In genomic region chr6:134659108-134659958, GRCm38 (mm10) we compare ENCODE assay signal across 8 mouse cellular contexts. TPM values are rescaled to one million over a fixed set of nuclear protein-coding genes. Genes with fewer than 3 reads are reported as not detected.
DNase-seq lines count a peak whose midpoint lies in the region; ATAC-seq lines count a peak whose summit lies in the region.

No protein-coding gene starts in this region.

- no peak overlapping the region for H3K27ac ChIP-seq in hindbrain, embryonic 14.5 days

- H3K4me1 ChIP-seq in hindbrain, embryonic 14.5 days (replicated peaks; ENCODE audit: control insufficient read depth, insufficient read depth, low read length): 0 out of 2 replicates have a peak, but pooled peaks cover 3% of the 10 kb centered on the region

- H3K4me3 ChIP-seq in hindbrain, embryonic 14.5 days (replicated peaks; ENCODE audit: low read length): no peak overlapping the region

- H3K9ac ChIP-seq in hindbrain, embryonic 14.5 days: no peak overlapping the region

- ATAC-seq in hindbrain, embryonic 14.5 days (ENCODE audit: low FRiP score): peak; percentile 91; the same call in 1 of the 2 replicates

- H3K27me3 ChIP-seq in hindbrain, embryonic 14.5 days (ENCODE audit: control insufficient read depth, insufficient read depth, low read length): no peaks in the 10 kb centered on the region

- no peaks in the 10 kb centered on the region for H3K9me3 ChIP-seq in hindbrain, embryonic 14.5 days (ENCODE audit: control insufficient read depth, low read length)

- H3K4me2 ChIP-seq in hindbrain, embryonic 14.5 days (replicated peaks): no peak overlapping the region

- no peaks in the 10 kb centered on the region for H3K36me3 ChIP-seq in hindbrain, embryonic 14.5 days (replicated peaks; ENCODE audit: control insufficient read depth, insufficient read depth)

- peak; percentile 39 for DNase-seq in left cerebral cortex, adult 11 months (ENCODE audit: low spot score)
- no peak for DNase-seq in left cerebral cortex, adult 8-10 months (ENCODE audit: low spot score in 2 of 2)
- DNase-seq in cerebellum, adult 9-10 months: peak; percentile 77
- DNase-seq in frontal cortex, adult 2 months (ENCODE audit: extremely low spot score in 1 of 2, low spot score in 1 of 2): peak; percentile 27 to 79
- peak; percentile 74 for DNase-seq in hindbrain, embryonic 14.5 days (ENCODE audit: low spot score)
- peak; percentile 30 to 31 for DNase-seq in layer of hippocampus, postnatal 25 days (ENCODE audit: extremely low spot score in 1 of 2, low spot score in 1 of 2)
- peak; percentile 78 for DNase-seq in lung, postnatal 25 days (ENCODE audit: low spot score)
- DNase-seq in right cerebral cortex, postnatal 10 days (ENCODE audit: low spot score in 2 of 2): peak; percentile 50 to 63

- 21% methylated on average over 9 of the region's 9 CpGs for WGBS in hindbrain, embryonic 14.5 days

RNA-seq across cellular contexts. Expression of gene Borcs5, which starts 20.0 kb away (rescaled TPM):
- total RNA-seq in left cerebral cortex, adult 8-10 months (2022): 10 to 100 TPM; 36.1 to 41.5 (median 38.2) TPM
- 39.4 and 39.6 TPM in 2 replicates for polyA plus RNA-seq in frontal cortex, adult 2 months (2012; rRNA removed)
- polyA plus RNA-seq in hindbrain, embryonic 14.5 days (2014; fragmentation: Nextera tagmentation; extraction: Ambion mirVana): 42.6 and 44.5 TPM in 2 replicates
- total RNA-seq in layer of hippocampus, postnatal 25 days (2021): 10 to 100 TPM; 36.1 to 39.2 TPM

RNA-seq across cellular contexts. Expression of gene Mansc1, which starts 27.0 kb away (rescaled TPM):
- 10 to 100 TPM; 13.4 to 18.7 (median 14.5) TPM for total RNA-seq in left cerebral cortex, adult 8-10 months (2022)
- 7.6 and 9.2 TPM in 2 replicates for polyA plus RNA-seq in frontal cortex, adult 2 months (2012; rRNA removed)
- 1.3 and 1.5 TPM in 2 replicates for polyA plus RNA-seq in hindbrain, embryonic 14.5 days (2014; fragmentation: Nextera tagmentation; extraction: Ambion mirVana)
- total RNA-seq in layer of hippocampus, postnatal 25 days (2021): 1 to 10 TPM; 6.9 to 7.9 TPM

Comparison
In these comparisons a context has a peak if more than half of its experiments do, and no peak if none do; other contexts are left out.
1. DNase-seq: peak in left cerebral cortex, adult 11 months (single experiment), cerebellum, adult 9-10 months (single experiment), frontal cortex, adult 2 months (2 of 2), hindbrain, embryonic 14.5 days (single experiment), layer of hippocampus, postnatal 25 days (2 of 2), lung, postnatal 25 days (single experiment) and right cerebral cortex, postnatal 10 days (2 of 2); none in left cerebral cortex, adult 8-10 months (0 of 2).